Mouse (Mus musculus): ENCODE measurements at regions not wholly inside any gene's neighbourhood (a gene's known extent, or its start where the extent isn't known, plus 50 kb on each side); places are given as distances from the start of the nearest gene placed in this dataset.
A peak's percentile ranks its signal among the peaks of the same experiment; 100 is the strongest.

GRCm38 (mm10) chr12:106566361-106566760 is 556.3 kb downstream of the Vrk1 start:
- Histone ChIP-seq H3K4me3 (replicated peaks; ENCODE audit: low read depth, low read length) (no peak overlapping the region), H3K27me3 (ENCODE audit: control insufficient read depth, insufficient read depth, low read length) (no peaks in the 10 kb centered on the region), H3K9me3 (ENCODE audit: control insufficient read depth, low read length) (no peaks in the 10 kb centered on the region), H3K4me2 (ENCODE audit: low read length) (no peak overlapping the region), H3K9ac (replicated peaks; ENCODE audit: low read length) (no peak overlapping the region), H3K4me1 (ENCODE audit: control insufficient read depth, insufficient read depth, low read length) (0 out of 2 replicates have a peak, but pooled peaks cover 4% of the 10 kb centered on the region), H3K36me3 (ENCODE audit: control insufficient read depth, insufficient read depth, low read length) (no peaks in the 10 kb centered on the region), H3K27ac (replicated peaks; ENCODE audit: low read depth, low read length) (no peak overlapping the region)
- DNase-seq (no peak), ATAC-seq (ENCODE audit: low FRiP score, low TSS enrichment) (no peak)
- 91% methylated on average over 4 of the region's 4 CpGs for WGBS

- Histone ChIP-seq H3K27me3 (ENCODE audit: control insufficient read depth, insufficient read depth, low read length) (no peaks in the 10 kb centered on the region), H3K4me2 (ENCODE audit: low read length) (no peak overlapping the region), H3K4me1 (ENCODE audit: control insufficient read depth, insufficient read depth, low read length) (0 out of 2 replicates have a peak, but pooled peaks cover 4% of the 10 kb centered on the region), H3K9me3 (ENCODE audit: control insufficient read depth, low read length) (no peaks in the 10 kb centered on the region), H3K27ac (replicated peaks; ENCODE audit: low read depth, low read length) (no peak overlapping the region), H3K36me3 (ENCODE audit: control insufficient read depth, insufficient read depth, low read length) (no peaks in the 10 kb centered on the region), H3K4me3 (replicated peaks; ENCODE audit: low read depth, low read length) (no peak overlapping the region), H3K9ac (replicated peaks; ENCODE audit: low read length) (no peak overlapping the region)
- no peak for ATAC-seq (ENCODE audit: low FRiP score, low TSS enrichment)
- DNase-seq, result no peak
- WGBS, result 80% methylated on average over 5 of the region's 5 CpGs
These were observed 557.1 kb downstream of the Vrk1 start for GRCm38 (mm10) chr12:106567116-106567515.

GRCm38 (mm10) chr12:106568541-106569085 is 558.6 kb downstream of the Vrk1 start:
- Histone ChIP-seq H3K4me2 (ENCODE audit: low read length) (no peak overlapping the region), H3K9ac (replicated peaks; ENCODE audit: low read length) (no peak overlapping the region), H3K9me3 (ENCODE audit: control insufficient read depth, low read length) (no peaks in the 10 kb centered on the region), H3K27me3 (ENCODE audit: control insufficient read depth, insufficient read depth, low read length) (no peaks in the 10 kb centered on the region), H3K27ac (replicated peaks; ENCODE audit: low read depth, low read length) (no peak overlapping the region), H3K36me3 (ENCODE audit: control insufficient read depth, insufficient read depth, low read length) (no peaks in the 10 kb centered on the region), H3K4me1 (ENCODE audit: control insufficient read depth, insufficient read depth, low read length) (0 out of 2 replicates have a peak, but pooled peaks cover 4% of the 10 kb centered on the region), H3K4me3 (replicated peaks; ENCODE audit: low read depth, low read length) (no peak overlapping the region)
- whole genome bisulfite sequencing, result 93% methylated on average over 10 of the region's 10 CpGs
- DNase-seq (no peak), ATAC-seq (ENCODE audit: low FRiP score, low TSS enrichment) (no peak)

- H3K9me3 ChIP-seq (ENCODE audit: control insufficient read depth, low read length), result no peaks in the 10 kb centered on the region
- no peaks in the 10 kb centered on the region for H3K27me3 ChIP-seq (ENCODE audit: control insufficient read depth, insufficient read depth, low read length)
- ATAC-seq (ENCODE audit: low FRiP score, low TSS enrichment), result no peak
- no peak overlapping the region for H3K4me2 ChIP-seq (ENCODE audit: low read length)
- WGBS, result 87% methylated on average over 5 of the region's 5 CpGs
- H3K27ac ChIP-seq (replicated peaks; ENCODE audit: low read depth, low read length), result no peak overlapping the region
- DNase-seq, result no peak
- no peak overlapping the region for H3K9ac ChIP-seq (replicated peaks; ENCODE audit: low read length)
- H3K4me1 ChIP-seq (ENCODE audit: control insufficient read depth, insufficient read depth, low read length), result no peaks in the 10 kb centered on the region
- H3K4me3 ChIP-seq (replicated peaks; ENCODE audit: low read depth, low read length), result no peak overlapping the region
- H3K36me3 ChIP-seq (ENCODE audit: control insufficient read depth, insufficient read depth, low read length), result no peaks in the 10 kb centered on the region
These were observed 562.9 kb downstream of the Vrk1 start for GRCm38 (mm10) chr12:106572956-106573355.

GRCm38 (mm10) chr12:106582760-106583159 is 572.7 kb downstream of the Vrk1 start:
- no peak overlapping the region for H3K27ac ChIP-seq (replicated peaks; ENCODE audit: low read depth, low read length)
- no peak overlapping the region for H3K9ac ChIP-seq (replicated peaks; ENCODE audit: low read length)
- DNase-seq (no peak), ATAC-seq (ENCODE audit: low FRiP score, low TSS enrichment) (no peak)
- H3K36me3 ChIP-seq (ENCODE audit: control insufficient read depth, insufficient read depth, low read length), result no peaks in the 10 kb centered on the region
- WGBS, result 86% methylated on average over 9 of the region's 9 CpGs
- no peaks in the 10 kb centered on the region for H3K4me1 ChIP-seq (ENCODE audit: control insufficient read depth, insufficient read depth, low read length)
- no peaks in the 10 kb centered on the region for H3K9me3 ChIP-seq (ENCODE audit: control insufficient read depth, low read length)
- H3K4me3 ChIP-seq (replicated peaks; ENCODE audit: low read depth, low read length), result no peak overlapping the region
- H3K4me2 ChIP-seq (ENCODE audit: low read length), result no peak overlapping the region
- no peaks in the 10 kb centered on the region for H3K27me3 ChIP-seq (ENCODE audit: control insufficient read depth, insufficient read depth, low read length)

- H3K4me3 ChIP-seq (replicated peaks; ENCODE audit: low read depth, low read length), result no peak overlapping the region
- ATAC-seq (ENCODE audit: low FRiP score, low TSS enrichment), result no peak
- no peak overlapping the region for H3K4me2 ChIP-seq (ENCODE audit: low read length)
- H3K36me3 ChIP-seq (ENCODE audit: control insufficient read depth, insufficient read depth, low read length), result no peaks in the 10 kb centered on the region
- no peaks in the 10 kb centered on the region for H3K9me3 ChIP-seq (ENCODE audit: control insufficient read depth, low read length)
- H3K9ac ChIP-seq (replicated peaks; ENCODE audit: low read length), result no peak overlapping the region
- H3K27ac ChIP-seq (replicated peaks; ENCODE audit: low read depth, low read length), result no peak overlapping the region
- 90% methylated on average over 5 of the region's 5 CpGs for WGBS
- H3K27me3 ChIP-seq (ENCODE audit: control insufficient read depth, insufficient read depth, low read length), result no peaks in the 10 kb centered on the region
- DNase-seq, result no peak
- no peaks in the 10 kb centered on the region for H3K4me1 ChIP-seq (ENCODE audit: control insufficient read depth, insufficient read depth, low read length)
These were observed 575.6 kb downstream of the Vrk1 start for GRCm38 (mm10) chr12:106585626-106586025.

GRCm38 (mm10) chr12:106592686-106593085 is 582.7 kb downstream of the Vrk1 start:
- no peak overlapping the region for H3K4me3 ChIP-seq (replicated peaks; ENCODE audit: low read depth, low read length)
- ATAC-seq (ENCODE audit: low FRiP score, low TSS enrichment), result no peak
- H3K36me3 ChIP-seq (ENCODE audit: control insufficient read depth, insufficient read depth, low read length), result no peaks in the 10 kb centered on the region
- no peaks in the 10 kb centered on the region for H3K9me3 ChIP-seq (ENCODE audit: control insufficient read depth, low read length)
- 86% methylated on average over 9 of the region's 9 CpGs for WGBS
- H3K4me1 ChIP-seq (ENCODE audit: control insufficient read depth, insufficient read depth, low read length), result no peaks in the 10 kb centered on the region
- H3K9ac ChIP-seq (replicated peaks; ENCODE audit: low read length), result no peak overlapping the region
- no peak for DNase-seq
- no peak overlapping the region for H3K4me2 ChIP-seq (ENCODE audit: low read length)
- H3K27me3 ChIP-seq (ENCODE audit: control insufficient read depth, insufficient read depth, low read length), result no peaks in the 10 kb centered on the region
- H3K27ac ChIP-seq (replicated peaks; ENCODE audit: low read depth, low read length), result no peak overlapping the region

GRCm38 (mm10) chr12:106597636-106598035 is 587.6 kb downstream of the Vrk1 start:
- Histone ChIP-seq H3K4me1 (ENCODE audit: control insufficient read depth, insufficient read depth, low read length) (no peaks in the 10 kb centered on the region), H3K27ac (replicated peaks; ENCODE audit: low read depth, low read length) (no peak overlapping the region), H3K4me2 (ENCODE audit: low read length) (no peak overlapping the region), H3K4me3 (replicated peaks; ENCODE audit: low read depth, low read length) (no peak overlapping the region), H3K9me3 (ENCODE audit: control insufficient read depth, low read length) (no peaks in the 10 kb centered on the region), H3K9ac (replicated peaks; ENCODE audit: low read length) (no peak overlapping the region), H3K27me3 (ENCODE audit: control insufficient read depth, insufficient read depth, low read length) (no peaks in the 10 kb centered on the region), H3K36me3 (ENCODE audit: control insufficient read depth, insufficient read depth, low read length) (no peaks in the 10 kb centered on the region)
- ATAC-seq (ENCODE audit: low FRiP score, low TSS enrichment) (no peak), DNase-seq (no peak)
- 50% methylated on average over 12 of the region's 12 CpGs for WGBS

- peak; percentile 6 for DNase-seq
- no peaks in the 10 kb centered on the region for H3K9me3 ChIP-seq (ENCODE audit: control insufficient read depth, low read length)
- H3K27ac ChIP-seq (replicated peaks; ENCODE audit: low read depth, low read length), result peak overlapping the region; percentile 68
- ATAC-seq (ENCODE audit: low FRiP score, low TSS enrichment), result no peak
- H3K4me3 ChIP-seq (replicated peaks; ENCODE audit: low read depth, low read length), result no peak overlapping the region
- H3K4me2 ChIP-seq (ENCODE audit: low read length), result no peak overlapping the region
- no peaks in the 10 kb centered on the region for H3K36me3 ChIP-seq (ENCODE audit: control insufficient read depth, insufficient read depth, low read length)
- no peaks in the 10 kb centered on the region for H3K27me3 ChIP-seq (ENCODE audit: control insufficient read depth, insufficient read depth, low read length)
- H3K9ac ChIP-seq (replicated peaks; ENCODE audit: low read length), result no peak overlapping the region
- H3K4me1 ChIP-seq (ENCODE audit: control insufficient read depth, insufficient read depth, low read length), result peaks cover 4% of the 10 kb centered on the region; the same call in 1 of the 2 replicates
These were observed 597.2 kb downstream of the Vrk1 start for GRCm38 (mm10) chr12:106607240-106607639.

Measured in midbrain, embryonic 14.5 days (tissue).